Mouse (Mus musculus): ENCODE measurements around the gene Gm21976.

DNA sequence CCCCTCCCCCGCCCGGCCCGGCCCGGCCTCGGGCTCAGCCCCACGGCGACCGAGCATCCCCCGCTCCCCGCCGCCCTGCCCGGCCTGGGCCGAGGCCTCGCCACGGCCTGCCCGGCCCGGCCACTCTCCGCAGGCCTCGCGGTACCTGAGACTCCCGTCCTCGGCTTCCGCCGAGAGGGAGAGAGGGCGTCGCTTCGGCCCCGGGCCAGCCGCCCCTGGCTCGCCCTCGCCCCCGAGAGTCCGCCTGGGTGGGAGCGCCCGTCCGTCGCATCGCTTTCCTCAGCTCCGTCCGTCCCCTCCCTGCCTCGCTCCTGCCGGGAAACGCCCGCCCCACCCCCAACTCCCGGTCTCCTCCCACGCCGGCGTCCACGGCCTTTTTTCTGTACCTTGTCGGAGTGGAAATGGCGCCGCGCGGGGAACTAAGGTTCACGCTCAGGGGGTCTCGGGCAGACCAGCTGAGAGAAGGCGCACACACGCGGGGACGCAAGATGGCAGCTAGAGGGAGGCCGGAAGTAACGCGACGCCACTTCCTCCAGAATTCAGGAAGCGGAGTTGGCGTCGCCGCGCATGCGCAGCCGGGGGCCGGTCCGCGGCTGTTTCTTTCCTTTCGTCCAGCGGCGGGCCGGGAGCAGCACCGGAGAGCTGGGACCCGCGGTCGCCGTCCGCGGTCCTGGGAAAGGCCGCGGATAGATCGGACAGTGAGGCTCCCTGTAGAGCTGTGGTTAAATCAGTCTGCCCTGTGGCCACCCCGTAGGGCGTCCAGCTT, 37.0 kb downstream of the Gm21976 start, which contains the start of gene Btf3:
- TF ChIP-seq CTCF (conservative IDR thresholded peaks at IDR 0.05; ENCODE audit: low read length) (no peak), POU5F1 (IDR thresholded peaks at IDR 0.05; ENCODE audit: borderline replicate concordance, low read length) (no peak)
